Mouse (Mus musculus): ENCODE measurements around the gene Iqce. TPM values are rescaled to one million over a fixed set of nuclear protein-coding genes. Genes with fewer than 3 reads are reported as not detected.

Iqce gene
- polyA plus RNA-seq, 1 experiment: not detected

- TF ChIP-seq CTCF (IDR thresholded peaks at IDR 0.05; ENCODE audit: insufficient read depth, low read depth, low read length) (no peak), POLR2A (IDR thresholded peaks at IDR 0.05; ENCODE audit: insufficient read depth, low read depth, low read length) (no peak)
- peaks cover 19% of the 10 kb centered on the region for H3K4me1 ChIP-seq (ENCODE audit: control insufficient read depth, insufficient read depth, low read length)
- 77% methylated on average over 9 of the region's 9 CpGs for WGBS
- H3K4me3 ChIP-seq (ENCODE audit: insufficient read depth, low read depth, low read length): no peak overlapping the region
- H3K27ac ChIP-seq (ENCODE audit: insufficient read depth, low read depth, low read length): no peak overlapping the region
Measured at GRCm38 (mm10) chr5:140699776-140700175, 2.4 kb downstream of the Iqce start.

DNA sequence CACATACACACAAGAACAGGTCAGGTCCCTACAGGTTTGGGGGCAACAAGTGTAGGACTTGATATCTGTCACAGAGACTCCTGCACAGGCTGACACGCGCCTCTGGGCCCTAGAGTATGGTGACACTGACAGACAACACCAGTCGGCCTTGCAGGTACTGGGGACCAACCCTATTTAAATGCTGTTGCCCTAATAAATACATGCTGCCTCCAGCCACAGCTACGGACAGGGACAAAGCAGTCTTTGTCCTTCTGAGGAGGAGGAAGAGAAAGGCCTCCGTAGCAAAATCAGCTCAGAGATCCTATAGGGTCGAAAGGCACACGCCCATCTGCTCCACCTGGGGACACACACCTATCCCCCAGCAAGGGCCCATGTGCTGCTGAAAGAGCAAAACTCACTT, 6.2 kb downstream of the Iqce start:
- H3K4me3 ChIP-seq (ENCODE audit: insufficient read depth, low read depth, low read length): no peak overlapping the region
- no peak for TF ChIP-seq CTCF (IDR thresholded peaks at IDR 0.05; ENCODE audit: insufficient read depth, low read depth, low read length)
- TF ChIP-seq POLR2A (IDR thresholded peaks at IDR 0.05; ENCODE audit: insufficient read depth, low read depth, low read length): no peak
- peaks cover 8% of the 10 kb centered on the region for H3K4me1 ChIP-seq (ENCODE audit: control insufficient read depth, insufficient read depth, low read length)
- WGBS: 81% methylated on average over 7 of the region's 7 CpGs
- no peak overlapping the region for H3K27ac ChIP-seq (ENCODE audit: insufficient read depth, low read depth, low read length)

GRCm38 (mm10) chr5:140688434-140688833, 13.7 kb downstream of the Iqce start:
- TF ChIP-seq POLR2A (IDR thresholded peaks at IDR 0.05; ENCODE audit: insufficient read depth, low read depth, low read length) (no peak), CTCF (IDR thresholded peaks at IDR 0.05; ENCODE audit: insufficient read depth, low read depth, low read length) (no peak)
- H3K4me3 ChIP-seq (ENCODE audit: insufficient read depth, low read depth, low read length): no peak overlapping the region
- peaks cover 15% of the 10 kb centered on the region; the same call in 1 of the 2 replicates for H3K4me1 ChIP-seq (ENCODE audit: control insufficient read depth, insufficient read depth, low read length)
- H3K27ac ChIP-seq (ENCODE audit: insufficient read depth, low read depth, low read length): peak overlapping the region; percentile 50; the same call in 1 of the 2 replicates
- 41% methylated on average over 3 of the region's 3 CpGs for WGBS

- H3K4me1 ChIP-seq (ENCODE audit: control insufficient read depth, insufficient read depth, low read length): peaks cover 23% of the 10 kb centered on the region
- no peak for TF ChIP-seq CTCF (IDR thresholded peaks at IDR 0.05; ENCODE audit: insufficient read depth, low read depth, low read length)
- no peak for TF ChIP-seq POLR2A (IDR thresholded peaks at IDR 0.05; ENCODE audit: insufficient read depth, low read depth, low read length)
- no peak overlapping the region for H3K27ac ChIP-seq (ENCODE audit: insufficient read depth, low read depth, low read length)
- no peak overlapping the region for H3K4me3 ChIP-seq (ENCODE audit: insufficient read depth, low read depth, low read length)
- WGBS: 57% methylated on average over 16 of the region's 16 CpGs
Measured at GRCm38 (mm10) chr5:140684343-140685148, 17.6 kb downstream of the Iqce start.

GRCm38 (mm10) chr5:140682113-140682512, 20.1 kb downstream of the Iqce start:
- peaks cover 23% of the 10 kb centered on the region for H3K4me1 ChIP-seq (ENCODE audit: control insufficient read depth, insufficient read depth, low read length)
- H3K4me3 ChIP-seq (ENCODE audit: insufficient read depth, low read depth, low read length): no peak overlapping the region
- H3K27ac ChIP-seq (ENCODE audit: insufficient read depth, low read depth, low read length): no peak overlapping the region
- 94% methylated on average over 6 of the region's 6 CpGs for WGBS
- no peak for TF ChIP-seq CTCF (IDR thresholded peaks at IDR 0.05; ENCODE audit: insufficient read depth, low read depth, low read length)
- TF ChIP-seq POLR2A (IDR thresholded peaks at IDR 0.05; ENCODE audit: insufficient read depth, low read depth, low read length): no peak

DNA sequence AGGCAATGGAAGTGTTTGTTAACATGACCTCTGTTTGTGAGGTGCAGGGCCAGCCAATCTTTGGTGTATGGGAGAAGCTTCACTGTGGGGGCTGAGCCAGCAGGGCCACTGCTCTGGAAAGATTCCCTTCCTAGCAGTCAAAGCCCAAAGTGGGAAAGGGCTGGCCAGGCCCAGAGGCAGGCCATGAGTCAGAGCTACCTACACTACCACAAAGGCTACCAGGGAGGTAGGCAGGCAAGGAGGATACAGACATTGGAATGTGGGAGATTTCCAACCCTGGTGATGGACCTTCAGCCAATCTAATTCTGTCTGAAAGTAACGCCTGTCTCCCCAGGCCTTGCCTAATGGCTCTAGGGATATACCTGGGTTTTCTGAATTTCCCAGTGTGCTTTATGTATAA, 21.2 kb downstream of the Iqce start:
- WGBS: 96% methylated on average over 1 of the region's 1 CpGs
- no peak overlapping the region for H3K27ac ChIP-seq (ENCODE audit: insufficient read depth, low read depth, low read length)
- TF ChIP-seq CTCF (IDR thresholded peaks at IDR 0.05; ENCODE audit: insufficient read depth, low read depth, low read length) (no peak), POLR2A (IDR thresholded peaks at IDR 0.05; ENCODE audit: insufficient read depth, low read depth, low read length) (no peak)
- no peak overlapping the region for H3K4me3 ChIP-seq (ENCODE audit: insufficient read depth, low read depth, low read length)
- H3K4me1 ChIP-seq (ENCODE audit: control insufficient read depth, insufficient read depth, low read length): peaks cover 26% of the 10 kb centered on the region

GRCm38 (mm10) chr5:140680051-140680450, 22.1 kb downstream of the Iqce start:
- TF ChIP-seq POLR2A (IDR thresholded peaks at IDR 0.05; ENCODE audit: insufficient read depth, low read depth, low read length) (no peak), CTCF (IDR thresholded peaks at IDR 0.05; ENCODE audit: insufficient read depth, low read depth, low read length) (no peak)
- 88% methylated on average over 6 of the region's 6 CpGs for WGBS
- Histone ChIP-seq H3K4me1 (ENCODE audit: control insufficient read depth, insufficient read depth, low read length) (peaks cover 33% of the 10 kb centered on the region), H3K4me3 (ENCODE audit: insufficient read depth, low read depth, low read length) (no peak overlapping the region), H3K27ac (ENCODE audit: insufficient read depth, low read depth, low read length) (no peak overlapping the region)

DNA sequence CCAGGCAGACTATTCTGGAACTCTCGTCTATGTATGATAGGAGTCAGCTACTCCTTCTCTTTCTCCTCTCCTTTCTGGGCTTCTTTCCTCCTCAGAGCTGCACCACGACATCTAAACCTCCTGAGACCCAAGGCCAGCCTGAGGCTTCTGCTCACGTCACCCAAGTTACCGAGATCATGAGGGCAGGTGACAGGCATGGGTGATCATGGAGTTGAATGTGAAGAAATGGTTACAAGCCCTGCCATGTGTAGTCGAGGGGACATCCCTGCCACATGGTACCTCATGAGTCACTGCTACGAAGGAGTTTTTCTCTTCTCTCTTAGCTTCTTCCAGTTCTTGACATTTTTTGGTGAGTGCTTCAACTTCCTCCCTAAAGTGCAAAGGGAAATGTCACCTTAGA, 25.0 kb downstream of the Iqce start:
- TF ChIP-seq POLR2A (IDR thresholded peaks at IDR 0.05; ENCODE audit: insufficient read depth, low read depth, low read length) (no peak), CTCF (IDR thresholded peaks at IDR 0.05; ENCODE audit: insufficient read depth, low read depth, low read length) (no peak)
- Histone ChIP-seq H3K4me3 (ENCODE audit: insufficient read depth, low read depth, low read length) (no peak overlapping the region), H3K4me1 (ENCODE audit: control insufficient read depth, insufficient read depth, low read length) (peaks cover 45% of the 10 kb centered on the region), H3K27ac (ENCODE audit: insufficient read depth, low read depth, low read length) (no peak overlapping the region)
- 81% methylated on average over 6 of the region's 6 CpGs for WGBS

- WGBS: 54% methylated on average over 11 of the region's 11 CpGs
- Histone ChIP-seq H3K27ac (ENCODE audit: insufficient read depth, low read depth, low read length) (no peak overlapping the region), H3K4me3 (ENCODE audit: insufficient read depth, low read depth, low read length) (no peak overlapping the region), H3K4me1 (ENCODE audit: control insufficient read depth, insufficient read depth, low read length) (peaks cover 52% of the 10 kb centered on the region)
- TF ChIP-seq POLR2A (IDR thresholded peaks at IDR 0.05; ENCODE audit: insufficient read depth, low read depth, low read length) (no peak), CTCF (IDR thresholded peaks at IDR 0.05; ENCODE audit: insufficient read depth, low read depth, low read length) (no peak)
Measured at GRCm38 (mm10) chr5:140675640-140676039, 26.5 kb downstream of the Iqce start.
